Mouse (Mus musculus): Measurements from ENCODE around the gene Smim22.

Smim22 gene

DNA sequence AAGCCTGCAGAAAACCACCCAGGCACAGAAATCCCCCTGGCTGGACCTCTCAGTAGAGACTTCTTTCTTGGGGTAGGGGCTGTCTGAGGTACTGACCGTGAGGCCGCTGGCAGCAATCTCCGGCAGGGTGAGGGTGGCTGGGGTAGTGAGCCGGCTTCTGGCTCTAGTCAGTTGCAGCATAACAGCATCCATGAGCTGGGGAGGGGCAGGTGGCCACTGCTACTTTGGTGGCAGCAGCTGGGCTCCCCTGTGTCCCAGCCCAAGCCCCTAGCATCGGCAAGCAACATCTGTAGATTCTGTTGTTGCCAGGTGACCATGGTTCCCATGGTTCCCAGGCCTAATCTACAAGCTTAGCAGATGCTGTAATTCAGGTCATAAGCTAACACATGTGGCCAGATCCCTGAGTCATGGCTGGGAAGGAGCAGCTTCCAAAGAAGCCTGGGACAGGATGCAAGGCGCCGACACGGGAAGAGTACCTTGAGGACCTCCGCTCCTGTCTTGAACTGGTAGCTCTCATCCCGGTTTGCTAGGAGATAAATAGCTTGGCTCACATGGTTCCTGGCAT, 3.4 kb downstream of the Smim22 start:
- no peak for DNase-seq

DNA sequence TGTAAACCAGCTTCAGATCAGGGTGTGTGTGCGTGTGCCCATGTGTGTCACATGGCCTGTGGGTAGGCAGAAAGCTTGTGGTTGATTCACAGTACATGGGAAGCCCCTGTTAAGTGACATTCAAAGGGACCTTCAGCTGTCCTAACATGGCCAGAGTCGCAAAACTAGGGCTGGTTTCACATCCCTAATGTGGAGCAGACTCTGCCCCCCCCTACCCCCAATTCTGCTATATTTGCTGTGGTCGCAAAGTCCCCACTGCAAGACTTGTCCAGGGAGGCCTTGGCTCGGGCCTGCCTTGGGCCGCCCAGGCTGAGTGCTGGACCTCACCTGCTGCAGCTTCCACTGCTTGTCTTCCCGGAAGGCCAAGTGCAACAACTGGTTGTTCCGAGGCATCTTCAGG, 4.2 kb downstream of the Smim22 start:
- peak; percentile 33 to 37 for DNase-seq

- peak in 1 of 2 experiments; percentile 15 for DNase-seq
Observed at GRCm38 (mm10) chr16:5012036-5013005, 5.2 kb downstream of the Smim22 start.

GRCm38 (mm10) chr16:5013054-5013838, 6.2 kb downstream of the Smim22 start, which contains the start of gene Rogdi:
Gene Rogdi, minus strand, starts transcription at chr16:5013553.
- peak; percentile 93 for DNase-seq

- DNase-seq: no peak
Observed at GRCm38 (mm10) chr16:5014578-5014977, 7.5 kb downstream of the Smim22 start.

DNA sequence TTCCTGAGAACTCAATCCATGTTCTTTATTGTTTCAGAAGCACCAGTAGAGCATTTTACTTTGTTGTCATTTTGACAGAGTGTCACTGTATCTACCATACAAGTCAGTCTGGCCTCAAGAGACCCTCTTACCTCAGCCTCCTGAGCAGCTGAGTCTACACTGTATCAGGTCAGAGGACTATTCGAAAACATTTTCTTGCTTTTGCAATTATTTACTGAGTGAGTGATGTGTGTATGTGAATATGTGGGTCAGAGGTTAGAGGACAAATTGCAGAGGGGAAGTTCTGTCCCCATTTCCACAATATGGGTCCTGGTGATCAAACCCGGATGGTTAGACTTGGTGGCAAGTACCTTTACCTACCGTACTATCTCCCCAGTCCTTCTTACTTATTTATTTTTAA, 16.9 kb downstream of the Smim22 start:
- DNase-seq: no peak

GRCm38 (mm10) chr16:5029847-5030246, 22.8 kb downstream of the Smim22 start:
- DNase-seq: no peak

GRCm38 (mm10) chr16:5035591-5035990, 28.5 kb downstream of the Smim22 start:
- DNase-seq: no peak

DNA sequence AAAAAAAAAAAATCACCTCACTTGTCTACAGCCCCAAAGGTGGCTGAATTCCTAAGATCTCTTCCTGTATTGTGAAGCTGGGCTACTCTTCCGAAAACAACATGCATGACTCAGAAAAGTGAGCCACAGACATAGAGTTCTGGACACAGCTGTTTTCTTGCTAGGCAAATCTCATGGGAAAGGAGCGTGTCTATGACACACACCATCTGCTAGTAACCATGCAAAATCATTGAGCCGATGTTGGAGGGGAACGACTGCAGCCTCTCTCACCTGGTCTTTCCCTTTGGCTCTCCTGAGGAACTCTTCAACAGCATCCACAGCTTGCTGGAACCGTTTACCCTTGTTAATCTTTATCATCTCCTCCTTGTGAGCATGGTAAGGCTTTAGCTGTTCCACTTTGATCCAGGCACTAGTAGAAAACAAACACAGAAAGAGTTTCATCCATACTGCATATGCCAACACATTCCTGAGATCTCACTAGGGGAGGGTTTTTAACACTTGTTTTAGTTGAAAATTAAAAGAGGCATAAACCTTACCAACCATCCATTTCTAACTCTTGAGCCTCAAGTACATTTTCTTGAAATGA, 29.7 kb downstream of the Smim22 start:
- DNase-seq: no peak

- no peak for DNase-seq
Observed at GRCm38 (mm10) chr16:5045322-5045721, 38.2 kb downstream of the Smim22 start.

GRCm38 (mm10) chr16:5049182-5049773, 42.2 kb downstream of the Smim22 start:
- DNase-seq: no peak

GRCm38 (mm10) chr16:5049774-5050234, 42.7 kb downstream of the Smim22 start, which contains the start of the genes Glyr1 and Ubn1:
Gene Glyr1, minus strand, starts transcription at chr16:5049863.
Gene Ubn1, plus strand, starts transcription at chr16:5050057.
- peak; percentile 97 to 99 for DNase-seq

DNA sequence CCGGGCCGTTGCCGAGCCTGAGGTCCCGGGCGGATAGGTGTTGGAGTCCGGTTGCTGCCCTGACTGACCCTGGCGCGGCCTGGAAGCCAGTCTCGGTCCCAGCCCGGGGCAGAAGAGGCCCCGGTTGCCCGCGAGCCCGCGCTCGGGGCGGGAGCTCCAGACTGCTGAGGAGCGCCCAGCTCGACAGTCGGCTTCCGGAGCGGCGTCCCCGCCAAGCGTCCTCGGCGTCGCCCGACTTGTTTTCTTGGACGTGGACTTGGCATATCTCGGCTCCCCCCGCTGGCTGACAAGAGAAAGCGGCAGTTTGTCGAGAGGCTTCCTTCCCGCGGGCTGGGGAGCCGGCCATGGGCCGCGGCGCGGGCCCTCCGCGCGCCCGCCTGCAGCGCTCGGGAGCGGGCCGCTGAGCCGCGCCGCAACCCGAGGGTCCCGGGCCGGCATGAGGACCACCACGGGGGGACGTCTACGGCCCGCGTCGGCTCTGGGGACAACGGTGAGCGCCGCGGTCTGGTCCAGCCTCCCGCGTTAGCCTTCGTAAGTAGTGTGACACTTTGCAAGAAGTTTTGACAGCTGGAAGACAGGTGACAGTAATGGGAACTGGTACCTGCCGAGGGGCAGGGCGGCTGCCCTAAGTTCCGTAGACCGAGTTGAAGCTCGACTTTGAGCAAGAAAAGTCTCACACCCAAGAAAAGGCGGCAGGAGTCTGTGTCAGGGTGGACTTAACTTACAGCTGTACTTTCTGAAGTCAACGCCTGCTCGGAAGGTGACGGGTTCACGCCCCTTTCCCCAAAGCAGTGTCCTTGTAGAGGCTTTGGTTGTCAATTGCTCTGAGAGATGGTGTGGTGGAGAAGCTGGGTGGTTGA, 43.4 kb downstream of the Smim22 start:
- DNase-seq: peak; percentile 63 to 74
